In genomic region chr4:95852257-95852656, GRCm38 (mm10) we compare ENCODE assay signal across 24 mouse cellular contexts.
"Had no signal": no experiment of that assay in that cellular context is flagged by ENCODE, and none has a peak within 500 bp of the region (broad histone marks: within the 10 kb centered on the region; RNA-seq: fewer than 3 reads in every experiment).

No protein-coding gene starts in this region.

- H3K4me3 ChIP-seq: gastrocnemius, adult 2 months; heart, embryonic 13.5 days; heart, embryonic 15.5 days; hindbrain, embryonic 13.5 days; hindbrain, embryonic 15.5 days; layer of hippocampus, adult 2 months; limb, embryonic 12.5 days; liver, embryonic 13.5 days had no signal

- H3K4me2 ChIP-seq: heart, embryonic 11.5 days; heart, embryonic 13.5 days; heart, embryonic 15.5 days; hindbrain, embryonic 13.5 days; hindbrain, embryonic 15.5 days; limb, embryonic 12.5 days; liver, embryonic 11.5 days; liver, embryonic 13.5 days had no signal

- H3K4me1 ChIP-seq: hindbrain, embryonic 13.5 days; hindbrain, embryonic 15.5 days had no signal

- H3K27me3 ChIP-seq: heart, embryonic 13.5 days; heart, embryonic 15.5 days; hindbrain, embryonic 13.5 days; hindbrain, embryonic 15.5 days; limb, embryonic 12.5 days; liver, embryonic 13.5 days had no signal

- ATAC-seq: forebrain, postnatal 0 days; hindbrain, postnatal 0 days had no signal

- DNase-seq: forebrain, postnatal 0 days; gastrocnemius, adult 2 months; gastrocnemius, postnatal 10 days; gastrocnemius, postnatal 25 days; heart, adult 18-20 months; heart, postnatal 14 days; heart, postnatal 36 days; kidney, adult 18-20 months; kidney, adult 8-10 months; kidney, postnatal 10 days; kidney, postnatal 25 days; kidney, postnatal 4 days; left cerebral cortex, postnatal 4 days; liver; liver, embryonic 13.5 days had no signal

- H3K27ac ChIP-seq: gastrocnemius, adult 2 months; heart, embryonic 13.5 days; heart, embryonic 15.5 days; hindbrain, embryonic 13.5 days; hindbrain, embryonic 15.5 days; hindbrain, postnatal 0 days; layer of hippocampus, adult 2 months; limb, embryonic 12.5 days; liver, embryonic 13.5 days had no signal

- H3K9ac ChIP-seq: forebrain, postnatal 0 days; heart, embryonic 13.5 days; heart, embryonic 15.5 days; hindbrain, embryonic 13.5 days; hindbrain, embryonic 15.5 days; limb, embryonic 12.5 days; liver, embryonic 13.5 days had no signal

- H3K9me3 ChIP-seq: heart, embryonic 13.5 days; heart, embryonic 15.5 days; hindbrain, embryonic 13.5 days; hindbrain, embryonic 15.5 days; limb, embryonic 12.5 days; liver, embryonic 13.5 days had no signal

- H3K36me3 ChIP-seq: heart, embryonic 13.5 days; heart, embryonic 15.5 days; hindbrain, embryonic 13.5 days; hindbrain, embryonic 15.5 days; limb, embryonic 12.5 days; liver, embryonic 13.5 days had no signal
